Mouse (Mus musculus): ENCODE measurements at regions not wholly inside any gene's neighbourhood (a gene's known extent, or its start where the extent isn't known, plus 50 kb on each side); places are given as distances from the start of the nearest gene placed in this dataset.
"Not testable (repeated sequence)": the region's sequence is repeated elsewhere in the genome, so short reads cannot be mapped to it uniquely, and the experiment has no call there.

DNA sequence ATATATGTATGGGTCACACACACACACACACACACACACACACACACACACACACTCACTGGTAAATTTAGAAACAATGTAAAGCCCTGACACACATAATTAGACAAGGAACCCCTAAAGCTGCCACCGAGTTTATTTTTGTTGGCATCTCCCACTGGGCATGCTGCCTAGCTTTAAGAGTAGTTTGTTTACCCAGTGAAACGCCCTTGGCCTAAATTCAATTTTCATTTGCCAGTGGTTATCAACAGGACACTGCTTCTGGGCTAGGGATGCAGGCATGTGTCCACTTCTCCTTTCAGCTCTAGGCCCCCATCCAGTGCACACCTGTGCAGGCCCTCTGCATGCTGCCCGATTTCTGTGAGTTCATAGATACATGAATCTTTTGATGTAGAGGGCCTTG is 73.7 kb upstream of the 1110032F04Rik start:
- no peak overlapping the region for H3K27ac ChIP-seq
- no peaks in the 10 kb centered on the region for H3K4me1 ChIP-seq (replicated peaks)
- H3K4me3 ChIP-seq (replicated peaks): no peak overlapping the region
- ATAC-seq (ENCODE audit: low read depth) (no peak), DNase-seq (no peak)
- no peak overlapping the region for H3K9ac ChIP-seq
- no peak overlapping the region for H3K4me2 ChIP-seq
- WGBS (ENCODE audit: insufficient replicate concordance): 48% methylated on average over 3 of the region's 3 CpGs
- H3K27me3 ChIP-seq: no peaks in the 10 kb centered on the region
- H3K9me3 ChIP-seq (replicated peaks): no peaks in the 10 kb centered on the region
- H3K36me3 ChIP-seq: no peaks in the 10 kb centered on the region

- H3K9ac ChIP-seq; H3K4me2 ChIP-seq; H3K27ac ChIP-seq; H3K27me3 ChIP-seq; H3K4me1 ChIP-seq (replicated peaks); DNase-seq; H3K36me3 ChIP-seq; ATAC-seq (ENCODE audit: low read depth); H3K9me3 ChIP-seq (replicated peaks); H3K4me3 ChIP-seq (replicated peaks): not testable (repeated sequence)
- 75% methylated on average over 8 of the region's 8 CpGs for WGBS (ENCODE audit: insufficient replicate concordance)
These were observed 71.0 kb upstream of the 1110032F04Rik start for GRCm38 (mm10) chr3:68798408-68798807.

GRCm38 (mm10) chr3:68808866-68809265 is 60.5 kb upstream of the 1110032F04Rik start:
- no peak for ATAC-seq (ENCODE audit: low read depth)
- H3K36me3 ChIP-seq: no peaks in the 10 kb centered on the region
- no peaks in the 10 kb centered on the region for H3K9me3 ChIP-seq (replicated peaks)
- no peak overlapping the region for H3K9ac ChIP-seq
- 54% methylated on average over 2 of the region's 2 CpGs for WGBS (ENCODE audit: insufficient replicate concordance)
- no peak overlapping the region for H3K27ac ChIP-seq
- no peaks in the 10 kb centered on the region for H3K27me3 ChIP-seq
- no peak overlapping the region for H3K4me3 ChIP-seq (replicated peaks)
- DNase-seq: no peak
- H3K4me1 ChIP-seq (replicated peaks): no peaks in the 10 kb centered on the region
- no peak overlapping the region for H3K4me2 ChIP-seq

DNA sequence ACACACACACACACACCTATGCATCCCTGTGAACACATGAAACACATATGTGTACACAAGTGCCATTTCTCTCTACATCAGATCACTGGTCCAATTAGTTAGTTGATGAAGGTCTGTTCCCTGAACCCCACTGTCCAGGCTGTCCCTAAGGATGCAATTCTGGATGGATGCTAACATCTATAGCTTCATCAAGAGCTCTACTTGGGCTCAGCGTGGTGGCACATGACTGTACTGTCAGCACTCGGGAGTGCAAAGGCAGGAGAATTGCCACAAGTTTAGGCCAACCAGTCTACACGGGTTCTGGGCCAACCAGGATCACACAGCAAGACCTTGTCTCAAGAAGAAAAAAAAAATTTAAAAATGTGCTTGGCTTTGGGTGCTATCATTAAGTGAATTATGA is 55.9 kb upstream of the 1110032F04Rik start:
- 52% methylated on average over 3 of the region's 3 CpGs for WGBS (ENCODE audit: insufficient replicate concordance)
- ATAC-seq (ENCODE audit: low read depth) (no peak), DNase-seq (no peak)
- Histone ChIP-seq H3K4me1 (replicated peaks) (no peaks in the 10 kb centered on the region), H3K4me3 (replicated peaks) (no peak overlapping the region), H3K4me2 (no peak overlapping the region), H3K27ac (no peak overlapping the region), H3K36me3 (no peaks in the 10 kb centered on the region), H3K9ac (no peak overlapping the region), H3K9me3 (replicated peaks) (no peaks in the 10 kb centered on the region), H3K27me3 (no peaks in the 10 kb centered on the region)

- Histone ChIP-seq H3K9ac (no peak overlapping the region), H3K36me3 (no peaks in the 10 kb centered on the region), H3K27ac (no peak overlapping the region), H3K9me3 (replicated peaks) (no peaks in the 10 kb centered on the region), H3K4me3 (replicated peaks) (no peak overlapping the region), H3K27me3 (no peaks in the 10 kb centered on the region), H3K4me1 (replicated peaks) (no peaks in the 10 kb centered on the region), H3K4me2 (no peak overlapping the region)
- DNase-seq (no peak), ATAC-seq (ENCODE audit: low read depth) (no peak)
- 69% methylated on average over 9 of the region's 9 CpGs for WGBS (ENCODE audit: insufficient replicate concordance)
These were observed 55.2 kb upstream of the 1110032F04Rik start for GRCm38 (mm10) chr3:68814011-68814690.

DNA sequence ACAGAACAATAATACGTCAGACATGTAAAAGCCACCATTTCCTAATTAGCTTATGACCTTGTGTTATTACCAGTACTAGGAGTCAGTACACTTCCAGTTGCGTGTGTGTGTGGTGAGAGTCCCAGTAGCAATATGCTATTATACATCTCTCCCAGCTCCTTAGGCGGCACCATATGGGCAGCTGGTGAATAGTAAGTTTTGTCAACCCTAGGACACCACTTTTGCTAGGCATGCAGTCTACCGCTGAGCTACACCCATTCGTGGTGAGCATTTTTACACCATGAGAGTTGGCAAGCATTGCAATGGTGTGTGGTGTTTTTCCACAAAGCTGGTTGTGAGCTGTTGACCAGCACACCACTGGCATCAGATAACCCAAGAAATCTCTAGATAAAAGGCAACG is 53.8 kb upstream of the 1110032F04Rik start:
- no peak for DNase-seq
- WGBS (ENCODE audit: insufficient replicate concordance): 68% methylated on average over 6 of the region's 6 CpGs
- no peaks in the 10 kb centered on the region for H3K27me3 ChIP-seq
- H3K36me3 ChIP-seq: no peaks in the 10 kb centered on the region
- no peaks in the 10 kb centered on the region for H3K4me1 ChIP-seq (replicated peaks)
- H3K4me3 ChIP-seq (replicated peaks): no peak overlapping the region
- no peaks in the 10 kb centered on the region for H3K9me3 ChIP-seq (replicated peaks)
- no peak for ATAC-seq (ENCODE audit: low read depth)
- H3K9ac ChIP-seq: no peak overlapping the region
- H3K4me2 ChIP-seq: no peak overlapping the region
- H3K27ac ChIP-seq: no peak overlapping the region

- Histone ChIP-seq H3K4me3 (replicated peaks) (no peak overlapping the region), H3K27me3 (no peaks in the 10 kb centered on the region), H3K4me1 (replicated peaks) (no peaks in the 10 kb centered on the region), H3K27ac (no peak overlapping the region), H3K9me3 (replicated peaks) (no peaks in the 10 kb centered on the region), H3K9ac (no peak overlapping the region), H3K4me2 (no peak overlapping the region), H3K36me3 (no peaks in the 10 kb centered on the region)
- no peak for DNase-seq
- WGBS (ENCODE audit: insufficient replicate concordance): 37% methylated on average over 2 of the region's 2 CpGs
- ATAC-seq (ENCODE audit: low read depth): no peak
These were observed 52.1 kb upstream of the 1110032F04Rik start for GRCm38 (mm10) chr3:68817321-68817720.

Measured in liver, embryonic 13.5 days (tissue).